Mouse (Mus musculus): ENCODE results near the gene Nkain1. TPM values are rescaled to one million over a fixed set of nuclear protein-coding genes. Genes with fewer than 3 reads are reported as not detected.

Gene Nkain1
- polyA plus RNA-seq, 1 experiment from 2014 or later = 8.8 TPM

- Histone ChIP-seq H3K4me2 (ENCODE audit: low read depth, severe bottlenecking) (peak overlapping the region; percentile 88), H3K9me3 (ENCODE audit: control insufficient read depth, low read length) (no peaks in the 10 kb centered on the region), H3K9ac (ENCODE audit: low read length) (peak overlapping the region; percentile 90; the same call in 1 of the 2 replicates), H3K27me3 (ENCODE audit: control insufficient read depth, insufficient read depth, low read length) (no peaks in the 10 kb centered on the region), H3K27ac (replicated peaks; ENCODE audit: low read depth, low read length) (no peak overlapping the region), H3K36me3 (ENCODE audit: control insufficient read depth, insufficient read depth, low read length) (no peaks in the 10 kb centered on the region), H3K4me3 (ENCODE audit: low read depth, low read length) (peak overlapping the region; percentile 72), H3K4me1 (ENCODE audit: control insufficient read depth, insufficient read depth, low read length) (peaks cover 24% of the 10 kb centered on the region)
- no peak for ATAC-seq (ENCODE audit: insufficient number of reproducible peaks, low FRiP score, low TSS enrichment, low read depth)
- 35% methylated on average over 10 of the region's 10 CpGs for WGBS
- DNase-seq (ENCODE audit: low spot score) = no peak
Measured at GRCm38 (mm10) chr4:130572545-130572944, 1.4 kb downstream of the Nkain1 start.

- DNase-seq (ENCODE audit: low spot score) (no peak), ATAC-seq (ENCODE audit: insufficient number of reproducible peaks, low FRiP score, low TSS enrichment, low read depth) (no peak)
- 69% methylated on average over 10 of the region's 10 CpGs for WGBS
- Histone ChIP-seq H3K27ac (replicated peaks; ENCODE audit: low read depth, low read length) (no peak overlapping the region), H3K36me3 (ENCODE audit: control insufficient read depth, insufficient read depth, low read length) (no peaks in the 10 kb centered on the region), H3K27me3 (ENCODE audit: control insufficient read depth, insufficient read depth, low read length) (no peaks in the 10 kb centered on the region), H3K4me3 (ENCODE audit: low read depth, low read length) (no peak overlapping the region), H3K4me1 (ENCODE audit: control insufficient read depth, insufficient read depth, low read length) (peaks cover 24% of the 10 kb centered on the region), H3K9me3 (ENCODE audit: control insufficient read depth, low read length) (no peaks in the 10 kb centered on the region), H3K9ac (ENCODE audit: low read length) (no peak overlapping the region), H3K4me2 (ENCODE audit: low read depth, severe bottlenecking) (no peak overlapping the region)
Measured at GRCm38 (mm10) chr4:130570941-130571720, 2.8 kb downstream of the Nkain1 start.

- H3K9me3 ChIP-seq (ENCODE audit: control insufficient read depth, low read length) = no peaks in the 10 kb centered on the region
- H3K36me3 ChIP-seq (ENCODE audit: control insufficient read depth, insufficient read depth, low read length) = no peaks in the 10 kb centered on the region
- WGBS = 50% methylated on average over 23 of the region's 23 CpGs
- H3K4me3 ChIP-seq (ENCODE audit: low read depth, low read length) = no peak overlapping the region
- no peak overlapping the region for H3K27ac ChIP-seq (replicated peaks; ENCODE audit: low read depth, low read length)
- peaks cover 24% of the 10 kb centered on the region for H3K4me1 ChIP-seq (ENCODE audit: control insufficient read depth, insufficient read depth, low read length)
- DNase-seq (ENCODE audit: low spot score) (peak; percentile 38), ATAC-seq (ENCODE audit: insufficient number of reproducible peaks, low FRiP score, low TSS enrichment, low read depth) (no peak)
- no peaks in the 10 kb centered on the region for H3K27me3 ChIP-seq (ENCODE audit: control insufficient read depth, insufficient read depth, low read length)
- no peak overlapping the region for H3K4me2 ChIP-seq (ENCODE audit: low read depth, severe bottlenecking)
- H3K9ac ChIP-seq (ENCODE audit: low read length) = no peak overlapping the region
Measured at GRCm38 (mm10) chr4:130568043-130568978, 5.7 kb downstream of the Nkain1 start.

GRCm38 (mm10) chr4:130563820-130564219 is 10.2 kb downstream of the Nkain1 start:
- DNase-seq (ENCODE audit: low spot score) = peak; percentile 42
- H3K27me3 ChIP-seq (ENCODE audit: control insufficient read depth, insufficient read depth, low read length) = no peaks in the 10 kb centered on the region
- peaks cover 18% of the 10 kb centered on the region for H3K4me1 ChIP-seq (ENCODE audit: control insufficient read depth, insufficient read depth, low read length)
- H3K9me3 ChIP-seq (ENCODE audit: control insufficient read depth, low read length) = no peaks in the 10 kb centered on the region
- no peak overlapping the region for H3K9ac ChIP-seq (ENCODE audit: low read length)
- no peak overlapping the region for H3K27ac ChIP-seq (replicated peaks; ENCODE audit: low read depth, low read length)
- H3K36me3 ChIP-seq (ENCODE audit: control insufficient read depth, insufficient read depth, low read length) = no peaks in the 10 kb centered on the region
- WGBS = 30% methylated on average over 8 of the region's 8 CpGs
- no peak for ATAC-seq (ENCODE audit: insufficient number of reproducible peaks, low FRiP score, low TSS enrichment, low read depth)
- no peak overlapping the region for H3K4me2 ChIP-seq (ENCODE audit: low read depth, severe bottlenecking)
- H3K4me3 ChIP-seq (ENCODE audit: low read depth, low read length) = no peak overlapping the region

GRCm38 (mm10) chr4:130563260-130563756 is 10.7 kb downstream of the Nkain1 start:
- Histone ChIP-seq H3K27me3 (ENCODE audit: control insufficient read depth, insufficient read depth, low read length) (no peaks in the 10 kb centered on the region), H3K4me2 (ENCODE audit: low read depth, severe bottlenecking) (no peak overlapping the region), H3K9ac (ENCODE audit: low read length) (no peak overlapping the region), H3K9me3 (ENCODE audit: control insufficient read depth, low read length) (no peaks in the 10 kb centered on the region), H3K4me3 (ENCODE audit: low read depth, low read length) (no peak overlapping the region), H3K27ac (replicated peaks; ENCODE audit: low read depth, low read length) (no peak overlapping the region), H3K36me3 (ENCODE audit: control insufficient read depth, insufficient read depth, low read length) (no peaks in the 10 kb centered on the region), H3K4me1 (ENCODE audit: control insufficient read depth, insufficient read depth, low read length) (peaks cover 16% of the 10 kb centered on the region)
- DNase-seq (ENCODE audit: low spot score) = no peak
- WGBS = 87% methylated on average over 9 of the region's 9 CpGs
- no peak for ATAC-seq (ENCODE audit: insufficient number of reproducible peaks, low FRiP score, low TSS enrichment, low read depth)

GRCm38 (mm10) chr4:130560576-130561310 is 13.2 kb downstream of the Nkain1 start:
- WGBS = 40% methylated on average over 11 of the region's 11 CpGs
- DNase-seq (ENCODE audit: low spot score) = no peak
- H3K9ac ChIP-seq (ENCODE audit: low read length) = peak overlapping the region; percentile 14; the same call in 1 of the 2 replicates
- no peak overlapping the region for H3K27ac ChIP-seq (replicated peaks; ENCODE audit: low read depth, low read length)
- H3K36me3 ChIP-seq (ENCODE audit: control insufficient read depth, insufficient read depth, low read length) = no peaks in the 10 kb centered on the region
- no peak overlapping the region for H3K4me2 ChIP-seq (ENCODE audit: low read depth, severe bottlenecking)
- no peak overlapping the region for H3K4me3 ChIP-seq (ENCODE audit: low read depth, low read length)
- ATAC-seq (ENCODE audit: insufficient number of reproducible peaks, low FRiP score, low TSS enrichment, low read depth) = no peak
- H3K9me3 ChIP-seq (ENCODE audit: control insufficient read depth, low read length) = no peaks in the 10 kb centered on the region
- no peaks in the 10 kb centered on the region for H3K27me3 ChIP-seq (ENCODE audit: control insufficient read depth, insufficient read depth, low read length)
- peaks cover 10% of the 10 kb centered on the region for H3K4me1 ChIP-seq (ENCODE audit: control insufficient read depth, insufficient read depth, low read length)

- Histone ChIP-seq H3K4me1 (ENCODE audit: control insufficient read depth, insufficient read depth, low read length) (peaks cover 10% of the 10 kb centered on the region), H3K27ac (replicated peaks; ENCODE audit: low read depth, low read length) (no peak overlapping the region), H3K4me3 (ENCODE audit: low read depth, low read length) (no peak overlapping the region), H3K9me3 (ENCODE audit: control insufficient read depth, low read length) (no peaks in the 10 kb centered on the region), H3K9ac (ENCODE audit: low read length) (no peak overlapping the region), H3K4me2 (ENCODE audit: low read depth, severe bottlenecking) (no peak overlapping the region), H3K36me3 (ENCODE audit: control insufficient read depth, insufficient read depth, low read length) (no peaks in the 10 kb centered on the region), H3K27me3 (ENCODE audit: control insufficient read depth, insufficient read depth, low read length) (no peaks in the 10 kb centered on the region)
- 91% methylated on average over 3 of the region's 3 CpGs for WGBS
- DNase-seq (ENCODE audit: low spot score) = no peak
- ATAC-seq (ENCODE audit: insufficient number of reproducible peaks, low FRiP score, low TSS enrichment, low read depth) = no peak
Measured at GRCm38 (mm10) chr4:130559220-130559619, 14.8 kb downstream of the Nkain1 start.

- Histone ChIP-seq H3K4me1 (ENCODE audit: control insufficient read depth, insufficient read depth, low read length) (peaks cover 11% of the 10 kb centered on the region), H3K9me3 (ENCODE audit: control insufficient read depth, low read length) (no peaks in the 10 kb centered on the region), H3K36me3 (ENCODE audit: control insufficient read depth, insufficient read depth, low read length) (no peaks in the 10 kb centered on the region), H3K9ac (ENCODE audit: low read length) (no peak overlapping the region), H3K27me3 (ENCODE audit: control insufficient read depth, insufficient read depth, low read length) (no peaks in the 10 kb centered on the region), H3K27ac (replicated peaks; ENCODE audit: low read depth, low read length) (no peak overlapping the region), H3K4me2 (ENCODE audit: low read depth, severe bottlenecking) (no peak overlapping the region), H3K4me3 (ENCODE audit: low read depth, low read length) (no peak overlapping the region)
- DNase-seq (ENCODE audit: low spot score) (no peak), ATAC-seq (ENCODE audit: insufficient number of reproducible peaks, low FRiP score, low TSS enrichment, low read depth) (no peak)
- WGBS = 86% methylated on average over 12 of the region's 12 CpGs
Measured at GRCm38 (mm10) chr4:130557852-130558251, 16.1 kb downstream of the Nkain1 start.

Measured in limb, embryonic 11.5 days (tissue).